8 mouse cellular contexts compared by ENCODE assay signal in the genomic region with DNA sequence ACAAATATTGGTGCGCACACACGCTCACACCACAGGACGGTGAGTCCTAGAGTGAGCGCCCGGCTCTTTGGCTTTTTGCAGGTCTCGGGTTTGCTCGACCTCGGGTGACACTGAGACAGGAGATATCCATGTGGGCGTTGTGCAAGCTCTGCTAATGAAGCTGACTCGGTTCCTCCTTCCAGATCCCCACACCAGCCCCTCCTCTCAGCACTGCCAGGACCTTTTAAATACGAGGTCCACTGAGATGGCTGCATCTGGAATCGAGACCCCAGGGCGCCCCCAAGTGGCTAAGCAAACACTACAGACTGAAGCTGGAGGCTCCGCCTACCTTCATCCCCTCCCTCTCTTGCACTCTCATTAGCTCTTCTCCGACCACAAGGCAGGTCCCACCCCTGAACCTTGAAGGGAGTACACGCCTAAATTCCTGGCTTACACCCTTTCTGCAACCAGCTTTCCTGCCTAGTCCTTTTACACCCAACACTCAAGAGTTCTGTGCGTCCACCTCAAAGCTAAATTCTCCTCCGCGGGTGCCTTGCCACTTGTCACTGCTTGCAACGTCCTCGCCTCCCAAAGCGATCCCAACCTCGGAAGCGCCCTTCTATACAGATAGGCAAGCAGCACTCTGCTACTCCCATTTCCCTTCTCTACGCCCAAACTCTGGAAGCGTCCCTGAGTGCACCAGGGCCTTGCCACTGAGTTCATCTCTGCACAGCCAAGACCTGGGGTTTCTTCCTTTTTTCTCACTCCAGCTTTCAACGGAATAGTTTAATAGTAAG. TPM values are rescaled to one million over a fixed set of nuclear protein-coding genes. Genes with fewer than 3 reads are reported as not detected.
A peak's percentile ranks its signal among the peaks of the same experiment; 100 is the strongest.
DNase-seq lines count a peak whose midpoint lies in the region; ATAC-seq and TF ChIP-seq lines count a peak whose summit lies in the region.

No protein-coding gene starts in this region.

- WGBS in hindbrain, postnatal 0 days, result 5% methylated on average over 27 of the region's 27 CpGs

- H3K27me3 ChIP-seq in hindbrain, postnatal 0 days (ENCODE audit: insufficient read depth, low read length), result no peaks in the 10 kb centered on the region

- H3K4me1 ChIP-seq in hindbrain, postnatal 0 days (ENCODE audit: insufficient read depth, low read length), result peaks cover 9% of the 10 kb centered on the region; the same call in 1 of the 2 replicates

- H3K27ac ChIP-seq in hindbrain, postnatal 0 days, result peak overlapping the region; percentile 92
- peak overlapping the region; percentile 66 for H3K27ac ChIP-seq in left cerebral cortex, adult 2 months

- intact Hi-C loops in left cerebral cortex, adult 2 months (cut with DNase I), result loop anchor here (2.0 to 10.0 kb wide), 3 partner anchors 132 to 1514 kb away; no protein-coding TSS in a partner anchor

- ATAC-seq in hindbrain, postnatal 0 days, result peak; percentile 87
- ATAC-seq in megakaryocyte, adult 5-6 weeks (ENCODE audit: poor library complexity, severe bottlenecking), result peak; percentile 79

- H3K4me2 ChIP-seq in hindbrain, postnatal 0 days (ENCODE audit: low read depth, low read length), result peak overlapping the region; percentile 87

- H3K9me3 ChIP-seq in hindbrain, postnatal 0 days (ENCODE audit: low read length), result no peaks in the 10 kb centered on the region

- peak overlapping the region; percentile 81 for H3K9ac ChIP-seq in hindbrain, postnatal 0 days (replicated peaks; ENCODE audit: low read length)

- peak; percentile 89 for DNase-seq in WW6 (ENCODE audit: low read depth, low spot score)
- DNase-seq in cerebellum, postnatal 4 days (ENCODE audit: low spot score in 2 of 2), result peak; percentile 87 to 89
- DNase-seq in gastrocnemius, adult 18-20 months (ENCODE audit: low spot score), result peak; percentile 98
- peak; percentile 90 for DNase-seq in hindbrain, postnatal 0 days (ENCODE audit: low spot score)
- DNase-seq in left cerebral cortex, adult 2 months (ENCODE audit: extremely low spot score in 1 of 2, low spot score in 2 of 2), result peak; percentile 89 to 90
- peak; percentile 93 to 94 for DNase-seq in right cerebral cortex, adult 2 months (ENCODE audit: low spot score in 2 of 2)
- DNase-seq in urinary bladder, postnatal 14 days (ENCODE audit: low spot score), result peak; percentile 96

- H3K36me3 ChIP-seq in hindbrain, postnatal 0 days (ENCODE audit: insufficient read depth, low read length), result no peaks in the 10 kb centered on the region

- peak overlapping the region; percentile 91 for H3K4me3 ChIP-seq in hindbrain, postnatal 0 days (ENCODE audit: low read length)
- H3K4me3 ChIP-seq in left cerebral cortex, adult 2 months, result peak overlapping the region; percentile 59

- TF ChIP-seq CTCF in hindbrain, postnatal 0 days (IDR thresholded peaks at IDR 0.05; ENCODE audit: low read depth), result peak; percentile 78
- TF ChIP-seq CTCF in left cerebral cortex, adult 2 months (IDR thresholded peaks at IDR 0.05), result peak; percentile 81

RNA-seq across cellular contexts. Expression of a gene that starts 8.0 kb away (rescaled TPM):
- 10 to 100 TPM; 13.4 to 19.4 TPM for total RNA-seq in gastrocnemius, adult 18-20 months (2021)
- 201 and 210 TPM in 2 replicates for total RNA-seq in hindbrain, postnatal 0 days (2014; rRNA removed)
- 338 and 346 TPM in 2 replicates for polyA plus RNA-seq in hindbrain, postnatal 0 days (2015; fragmentation: Nextera tagmentation; extraction: Ambion mirVana)
- 10 to 100 TPM; 34.4 to 40.7 TPM for total RNA-seq in left cerebral cortex, adult 2 months (2021)
- total RNA-seq in megakaryocyte, adult 5-6 weeks (2015), result 196 and 202 TPM in 2 replicates
- total RNA-seq in megakaryocyte, adult 5-6 weeks (2017), result 354 and 378 TPM in 2 replicates

RNA-seq across cellular contexts. Expression of a gene that starts 8.2 kb away (rescaled TPM):
- 1 to 10 TPM; 5.1 to 5.5 TPM for total RNA-seq in gastrocnemius, adult 18-20 months (2021)
- 23.4 and 28.2 TPM in 2 replicates for total RNA-seq in hindbrain, postnatal 0 days (2014; rRNA removed)
- polyA plus RNA-seq in hindbrain, postnatal 0 days (2015; fragmentation: Nextera tagmentation; extraction: Ambion mirVana), result 8.7 and 10.0 TPM in 2 replicates
- total RNA-seq in left cerebral cortex, adult 2 months (2021), result 10 to 100 TPM; 48.3 to 51.7 TPM
- total RNA-seq in megakaryocyte, adult 5-6 weeks (2015), result 30.0 and 31.5 TPM in 2 replicates
- 40.2 and 46.2 TPM in 2 replicates for total RNA-seq in megakaryocyte, adult 5-6 weeks (2017)

RNA-seq across cellular contexts. Expression of a gene that starts 55.3 kb away (rescaled TPM):
- total RNA-seq in gastrocnemius, adult 18-20 months (2021), result not detected
- 4.8 and 5.0 TPM in 2 replicates for total RNA-seq in hindbrain, postnatal 0 days (2014; rRNA removed)
- 8.6 and 10.0 TPM in 2 replicates for polyA plus RNA-seq in hindbrain, postnatal 0 days (2015; fragmentation: Nextera tagmentation; extraction: Ambion mirVana)
- total RNA-seq in left cerebral cortex, adult 2 months (2021), result 1 to 10 TPM; 6.0 to 6.6 TPM
- total RNA-seq in megakaryocyte, adult 5-6 weeks (2015), result 0.39 and 1.1 TPM in 2 replicates
- 0.73 and 1.5 TPM in 2 replicates for total RNA-seq in megakaryocyte, adult 5-6 weeks (2017)

RNA-seq across cellular contexts. Expression of a gene that starts 59.0 kb away (rescaled TPM):
- not detected for total RNA-seq in gastrocnemius, adult 18-20 months (2021)
- total RNA-seq in hindbrain, postnatal 0 days (2014; rRNA removed), result 2.6 TPM in 1 of 2 replicates, not detected in the other
- polyA plus RNA-seq in hindbrain, postnatal 0 days (2015; fragmentation: Nextera tagmentation; extraction: Ambion mirVana), result 0.64 and 0.74 TPM in 2 replicates
- total RNA-seq in left cerebral cortex, adult 2 months (2021), result under 1 TPM in 1 of 2 experiments, not detected in 1; 0.54 TPM
- total RNA-seq in megakaryocyte, adult 5-6 weeks (2015), result not detected in 2 replicates
- not detected in 2 replicates for total RNA-seq in megakaryocyte, adult 5-6 weeks (2017)

Comparison
In these comparisons a context has a peak if more than half of its experiments do, and no peak if none do; other contexts are left out.
1. Peak in every context shown above with its lines: DNase-seq, ATAC-seq, H3K4me3 ChIP-seq and H3K27ac ChIP-seq.